Mouse (Mus musculus) bone marrow, adult 2 months (tissue): ENCODE measurements around the gene Nfia.

ENCODE experiments used
- CTCF ChIP-seq: fragments of 200-500 bp; IDR thresholded peaks from 2 replicates; pipeline ENCODE4 v1.5.1; 2011; ENCODE audit warnings: low read length, control low read depth; ENCODE audit not compliant: control insufficient read depth, insufficient read depth
- POLR2A ChIP-seq: fragments of 200-500 bp; IDR thresholded peaks from 2 replicates; pipeline ENCODE4 v1.6.1; 2011; ENCODE audit warnings: low read depth, mild to moderate bottlenecking, control low read depth, low read length, borderline replicate concordance; ENCODE audit not compliant: control insufficient read depth

- TF ChIP-seq CTCF (no peak), POLR2A (no peak)
These were observed 46.0 kb downstream of the Nfia start for GRCm38 (mm10) chr4:97818498-97818897.
